ENCODE assay signal across 20 mouse cellular contexts in genomic region chr8:61322462-61322861, GRCm38 (mm10).
"Had no signal": no experiment of that assay in that cellular context is flagged by ENCODE, and none has a peak within 500 bp of the region (broad histone marks: within the 10 kb centered on the region; RNA-seq: fewer than 3 reads in every experiment).

No protein-coding gene starts in this region.

- ATAC-seq: intestine, embryonic 16.5 days; liver, postnatal 0 days; lung, postnatal 0 days had no signal

- H3K4me1 ChIP-seq: stomach, embryonic 15.5 days had no signal

- H3K4me2 ChIP-seq: limb, embryonic 12.5 days; limb, embryonic 15.5 days; liver, embryonic 11.5 days; lung, embryonic 14.5 days; neural tube, embryonic 15.5 days; stomach, embryonic 15.5 days had no signal

- H3K9ac ChIP-seq: limb, embryonic 12.5 days; limb, embryonic 15.5 days; liver, embryonic 14.5 days; liver, postnatal 0 days; lung, embryonic 14.5 days; neural tube, embryonic 15.5 days; stomach, embryonic 15.5 days had no signal

- H3K9me3 ChIP-seq: limb, embryonic 12.5 days; limb, embryonic 15.5 days; neural tube, embryonic 15.5 days; stomach, embryonic 15.5 days had no signal

- H3K36me3 ChIP-seq: limb, embryonic 12.5 days; limb, embryonic 15.5 days; neural tube, embryonic 15.5 days; stomach, embryonic 15.5 days had no signal

- H3K27me3 ChIP-seq: limb, embryonic 12.5 days; limb, embryonic 15.5 days; neural tube, embryonic 15.5 days; stomach, embryonic 15.5 days had no signal

- DNase-seq: kidney, adult 18-20 months; kidney, adult 9 months; kidney, postnatal 14 days; kidney, postnatal 4 days; liver, postnatal 0 days; lung, embryonic 14.5 days; right cerebral cortex, adult 18-20 months; right cerebral cortex, postnatal 14 days; right cerebral cortex, postnatal 4 days; thymus, postnatal 25 days had no signal

- H3K4me3 ChIP-seq: limb, embryonic 12.5 days; limb, embryonic 15.5 days; myocyte; neural tube, embryonic 15.5 days; stomach, embryonic 15.5 days had no signal

- H3K27ac ChIP-seq: limb, embryonic 12.5 days; limb, embryonic 15.5 days; liver, embryonic 14.5 days; macrophage; neural tube, embryonic 15.5 days; stomach, embryonic 15.5 days had no signal
